Mouse (Mus musculus) cortical plate, adult 2 months (tissue): ENCODE measurements at regions not wholly inside any gene's neighbourhood (a gene's known extent, or its start where the extent isn't known, plus 50 kb on each side); places are given as distances from the start of the nearest gene placed in this dataset.

Experiments used
- CTCF ChIP-seq: fragments of 200-500 bp; IDR thresholded peaks from 2 replicates; pipeline ENCODE4 v1.5.1; 2011; ENCODE audit warnings: mild to moderate bottlenecking, control low read depth, low read length; ENCODE audit not compliant: insufficient read depth; ENCODE audit errors: extremely low read depth
- POLR2A ChIP-seq: fragments of 200-500 bp; IDR thresholded peaks from 2 replicates; pipeline ENCODE4 v1.6.1; 2011; ENCODE audit warnings: mild to moderate bottlenecking, low read length, control low read depth; ENCODE audit not compliant: insufficient read depth; ENCODE audit errors: extremely low read depth

DNA sequence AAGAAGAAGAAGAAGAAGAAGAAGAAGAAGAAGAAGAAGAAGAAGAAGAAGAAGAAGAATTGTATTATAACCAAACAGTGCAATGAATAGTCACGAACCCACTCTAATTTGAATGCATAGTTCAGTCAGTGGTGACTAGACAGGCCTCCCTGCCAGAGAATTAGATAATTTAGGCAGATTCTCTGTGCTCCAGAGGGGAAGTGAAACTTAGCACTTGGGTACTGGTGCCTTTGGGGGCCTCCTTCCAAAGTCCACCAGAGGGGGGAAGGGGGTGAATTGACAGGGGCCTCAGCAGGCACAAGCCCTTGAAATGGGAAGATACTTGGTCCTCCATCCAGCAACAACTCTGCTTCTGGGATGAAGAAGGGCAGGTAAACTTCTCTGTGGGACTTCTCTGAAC is 169.6 kb downstream of the Tex36 start:
- TF ChIP-seq POLR2A (no peak), CTCF (no peak)
